Mouse (Mus musculus): Measurements from ENCODE around the gene Parp2.
"Not testable (repeated sequence)": the region's sequence is repeated elsewhere in the genome, so short reads cannot be mapped to it uniquely, and the experiment has no call there.

The Parp2 gene

GRCm38 (mm10) chr14:50829878-50830277, 22.2 kb downstream of the Parp2 start:
- no peak for DNase-seq (ENCODE audit: extremely low spot score)

- no peak for DNase-seq (ENCODE audit: extremely low spot score)
Observed at GRCm38 (mm10) chr14:50833964-50834363, 26.3 kb downstream of the Parp2 start.

GRCm38 (mm10) chr14:50834435-50834834, 26.8 kb downstream of the Parp2 start:
- DNase-seq (ENCODE audit: extremely low spot score), result no peak

GRCm38 (mm10) chr14:50837236-50837635, 29.6 kb downstream of the Parp2 start:
- peak; percentile 5 for DNase-seq (ENCODE audit: extremely low spot score)

GRCm38 (mm10) chr14:50855788-50856187, 48.1 kb downstream of the Parp2 start:
- no peak for DNase-seq (ENCODE audit: extremely low spot score)

- no peak for DNase-seq (ENCODE audit: extremely low spot score)
Observed at GRCm38 (mm10) chr14:50862641-50863040, 55.0 kb downstream of the Parp2 start.

- not testable (repeated sequence) for DNase-seq (ENCODE audit: extremely low spot score)
Observed at GRCm38 (mm10) chr14:50865005-50865404, 57.4 kb downstream of the Parp2 start.

GRCm38 (mm10) chr14:50866966-50867365, 59.3 kb downstream of the Parp2 start:
- DNase-seq (ENCODE audit: extremely low spot score), result no peak

- DNase-seq (ENCODE audit: extremely low spot score), result no peak
Observed at GRCm38 (mm10) chr14:50868211-50868610, 60.6 kb downstream of the Parp2 start.

- no peak for DNase-seq (ENCODE audit: extremely low spot score)
Observed at GRCm38 (mm10) chr14:50868656-50869055, 61.0 kb downstream of the Parp2 start.

- DNase-seq (ENCODE audit: extremely low spot score), result peak; percentile 80
Observed at GRCm38 (mm10) chr14:50869889-50870804, 62.5 kb downstream of the Parp2 start, which contains the start of gene Tep1. Gene Tep1, minus strand, starts transcription at chr14:50870560.

GRCm38 (mm10) chr14:50870805-50871143, 63.1 kb downstream of the Parp2 start:
- no peak for DNase-seq (ENCODE audit: extremely low spot score)

Measured in embryo, embryonic 9.5 days (tissue).